Mouse (Mus musculus) layer of hippocampus, adult 11-12 months (tissue): ENCODE results near the gene Senp7.
"Not testable (repeated sequence)": the region's sequence is repeated elsewhere in the genome, so short reads cannot be mapped to it uniquely, and the experiment has no call there.

ENCODE experiments used
- DNase-seq: peaks from one replicate; pipeline ENCODE4 v3.0.0; 2022; ENCODE audit warnings: low spot score

Senp7 gene

GRCm38 (mm10) chr16:56137672-56138071, 89.5 kb downstream of the Senp7 start:
- DNase-seq, result not testable (repeated sequence)

GRCm38 (mm10) chr16:56139921-56140320, 91.8 kb downstream of the Senp7 start:
- DNase-seq, result no peak

- no peak for DNase-seq
Observed at GRCm38 (mm10) chr16:56144876-56145555, 96.9 kb downstream of the Senp7 start.

GRCm38 (mm10) chr16:56147679-56148078, 99.5 kb downstream of the Senp7 start:
- DNase-seq, result no peak

GRCm38 (mm10) chr16:56163466-56163865, 115.3 kb downstream of the Senp7 start:
- DNase-seq, result no peak

GRCm38 (mm10) chr16:56170247-56170646, 122.1 kb downstream of the Senp7 start:
- peak; percentile 50 for DNase-seq

- DNase-seq, result no peak
Observed at GRCm38 (mm10) chr16:56175867-56176581, 127.9 kb downstream of the Senp7 start.

GRCm38 (mm10) chr16:56186863-56187262, 138.7 kb downstream of the Senp7 start:
- DNase-seq, result no peak

- peak; percentile 66 for DNase-seq
Observed at GRCm38 (mm10) chr16:56188198-56188597, 140.1 kb downstream of the Senp7 start.

GRCm38 (mm10) chr16:56204051-56204450, 155.9 kb downstream of the Senp7 start, which contains the start of gene Impg2:
TSS of gene Impg2 (plus strand) at chr16:56204313.
- DNase-seq, result no peak

- no peak for DNase-seq
Observed at GRCm38 (mm10) chr16:56212740-56213139, 164.6 kb downstream of the Senp7 start.

GRCm38 (mm10) chr16:56227686-56228085, 179.5 kb downstream of the Senp7 start:
- DNase-seq, result no peak

- DNase-seq, result no peak
Observed at GRCm38 (mm10) chr16:56229455-56229854, 181.3 kb downstream of the Senp7 start.

- DNase-seq, result peak; percentile 58
Observed at GRCm38 (mm10) chr16:56231300-56231699, 183.2 kb downstream of the Senp7 start.

- DNase-seq, result peak; percentile 3
Observed at GRCm38 (mm10) chr16:56232736-56233135, 184.6 kb downstream of the Senp7 start.
